Mouse (Mus musculus) thymus, postnatal 25 days (tissue): ENCODE results near the gene Soga1.

Source experiments
- DNase-seq: peaks from one replicate; pipeline ENCODE4 v3.0.0; 2022

Gene Soga1

DNA sequence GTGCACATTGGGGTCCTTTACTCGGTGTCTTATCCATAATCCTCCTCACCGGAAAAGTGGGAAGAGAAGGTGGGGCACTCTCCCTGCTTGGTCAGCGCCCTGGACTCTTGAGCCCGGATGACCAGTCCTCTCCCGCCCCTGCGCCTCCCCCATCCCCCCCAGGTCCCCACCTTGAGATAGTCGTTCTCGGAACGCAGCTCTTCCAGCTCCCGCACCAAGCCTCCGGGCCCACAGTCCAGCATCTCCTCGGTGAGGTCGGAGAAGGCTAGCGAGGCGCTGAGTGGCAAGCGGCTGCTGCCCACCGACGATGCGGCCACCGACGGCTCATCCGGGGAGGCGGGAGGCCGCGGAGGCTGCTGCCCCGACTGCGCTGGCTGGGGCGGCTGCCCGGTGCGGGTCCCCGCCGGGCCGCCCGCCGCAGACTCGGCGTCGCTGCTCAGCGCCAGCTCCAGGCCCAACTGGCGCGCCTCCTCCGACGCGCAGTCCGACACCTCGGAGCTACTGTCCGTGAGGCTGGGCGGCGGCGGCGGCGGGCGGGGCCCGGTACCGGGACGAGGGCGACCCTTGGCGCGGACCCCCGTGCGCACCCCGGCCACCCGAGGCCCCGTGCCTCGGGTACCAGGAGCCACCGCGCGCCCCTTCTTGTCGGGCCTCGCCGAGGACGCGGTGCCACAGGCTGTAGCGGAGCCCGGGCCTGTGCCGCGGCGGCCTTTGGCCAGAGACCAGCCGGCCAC is 828 bp downstream of the Soga1 start:
- DNase-seq: peak; percentile 16

GRCm38 (mm10) chr2:157077641-157078058 is 1.4 kb downstream of the Soga1 start:
- no peak for DNase-seq

DNA sequence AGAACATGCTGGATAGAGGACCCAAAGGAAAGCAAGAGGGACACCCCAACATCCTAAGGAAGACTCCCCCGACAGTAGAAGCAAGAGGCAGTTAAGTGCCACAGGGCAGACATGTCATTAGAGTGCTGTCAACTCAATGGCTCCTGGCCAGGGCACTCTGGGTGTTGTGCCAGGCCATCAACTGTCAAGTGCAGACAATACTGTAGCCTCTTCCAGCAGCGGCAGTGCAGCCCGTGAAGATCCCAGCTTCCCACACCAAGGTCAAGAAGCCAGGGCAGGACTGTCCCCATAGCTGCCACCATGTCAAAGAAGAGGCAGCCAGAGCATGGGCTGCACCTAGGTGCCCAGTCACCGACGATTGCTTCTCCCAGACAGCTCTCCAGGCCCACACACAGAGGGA is 1.9 kb downstream of the Soga1 start:
- DNase-seq: no peak

DNA sequence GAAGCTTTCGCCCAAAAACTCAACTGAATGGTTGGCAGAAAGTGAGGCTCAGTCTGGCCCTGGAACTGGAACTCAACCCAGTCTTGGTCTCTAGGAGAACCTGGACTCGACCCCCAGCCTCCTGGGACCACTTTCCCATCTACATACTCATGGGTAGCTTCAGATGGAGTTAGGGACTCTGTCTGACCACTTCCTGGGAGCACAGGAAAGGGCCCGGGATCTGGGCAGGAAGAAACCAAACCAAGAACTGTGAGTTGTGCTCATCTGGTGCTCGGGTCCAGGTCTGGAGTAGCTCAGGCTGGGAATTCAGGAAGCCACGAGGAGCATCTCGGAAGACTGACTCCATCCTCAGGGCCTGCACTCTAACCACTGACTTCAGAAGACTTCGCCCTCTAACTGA is 2.5 kb downstream of the Soga1 start:
- no peak for DNase-seq

- DNase-seq: no peak
Observed at GRCm38 (mm10) chr2:157075685-157076084, 3.4 kb downstream of the Soga1 start.

GRCm38 (mm10) chr2:157075226-157075625 is 3.8 kb downstream of the Soga1 start:
- no peak for DNase-seq

DNA sequence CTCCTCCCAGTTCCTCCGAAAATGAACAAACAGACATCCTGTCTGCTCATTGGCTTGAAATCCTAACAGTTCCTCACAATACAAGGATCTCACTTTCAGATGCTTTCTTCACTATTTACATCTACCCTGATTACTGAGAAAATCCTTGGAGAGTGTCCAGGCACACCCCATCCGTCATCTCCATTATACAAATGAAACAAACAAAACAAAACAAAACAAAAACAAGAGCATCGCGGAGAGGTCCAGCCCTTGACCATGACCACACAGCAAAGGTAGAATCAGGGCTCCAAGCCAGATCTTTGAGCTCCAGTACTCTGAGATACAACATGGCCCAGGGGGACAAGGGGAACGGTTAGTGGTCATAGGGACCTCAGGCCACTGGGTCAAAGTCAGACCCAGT is 4.3 kb downstream of the Soga1 start:
- no peak for DNase-seq

DNA sequence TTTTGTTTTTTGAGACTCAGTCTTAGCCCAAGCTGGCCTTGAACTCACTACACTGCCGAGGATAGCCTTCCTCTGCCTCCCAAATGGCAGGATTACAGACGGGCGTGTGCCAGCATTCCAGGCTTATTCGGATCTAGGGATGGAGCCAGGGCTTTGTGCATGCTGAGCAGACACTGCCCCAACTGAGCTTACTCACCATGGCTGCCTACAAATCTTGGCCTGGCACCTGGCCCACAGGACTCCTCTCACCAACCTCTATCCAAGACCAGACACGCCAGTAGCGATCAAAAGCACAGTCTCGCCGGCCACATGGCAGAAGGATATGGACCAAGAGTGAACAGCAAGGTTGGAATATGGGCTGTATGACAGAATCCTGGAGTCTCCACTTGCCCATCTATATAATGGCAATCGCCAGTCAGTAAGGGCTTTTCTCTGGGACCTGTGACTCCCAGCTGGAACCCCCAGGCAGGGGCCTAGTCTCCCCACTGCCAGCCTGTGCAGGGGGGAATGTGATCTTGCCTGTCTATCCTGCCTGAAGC is 4.8 kb downstream of the Soga1 start:
- no peak for DNase-seq

- DNase-seq: no peak
Observed at GRCm38 (mm10) chr2:157073378-157074052, 5.5 kb downstream of the Soga1 start.

DNA sequence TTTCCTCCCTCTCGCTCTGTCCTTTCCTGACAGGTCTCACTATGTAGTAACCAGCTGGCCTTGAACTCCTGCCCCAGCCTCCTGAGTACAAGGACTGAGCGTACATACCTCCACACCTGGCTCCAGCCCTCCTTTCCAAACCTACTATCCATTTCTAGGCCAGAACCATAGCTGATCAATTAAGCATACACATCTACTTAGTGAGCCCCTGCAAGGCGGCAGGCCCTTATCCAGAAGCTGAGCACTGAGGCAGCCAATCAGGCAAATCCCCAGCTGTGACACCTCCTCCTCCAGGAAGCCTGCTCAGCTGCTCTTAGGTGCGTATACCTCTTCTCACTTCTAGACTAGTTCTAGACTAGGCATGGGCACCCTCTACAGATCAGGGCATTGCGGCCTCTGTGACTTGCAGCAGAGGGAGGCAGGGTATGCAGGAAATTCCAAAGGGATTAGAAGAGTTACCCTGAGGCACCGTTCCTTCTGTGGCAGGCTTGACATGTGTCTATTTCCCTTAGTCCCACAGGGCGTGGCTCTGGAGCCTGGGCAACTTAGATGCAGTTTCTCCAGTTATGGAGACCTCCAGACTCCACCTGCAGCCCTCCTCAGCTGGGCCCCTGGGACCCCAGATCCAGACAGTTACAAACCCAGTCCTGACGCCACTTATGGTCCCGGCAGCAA is 6.6 kb downstream of the Soga1 start:
- DNase-seq: no peak

GRCm38 (mm10) chr2:157071556-157071955 is 7.5 kb downstream of the Soga1 start:
- DNase-seq: peak; percentile 30

- DNase-seq: no peak
Observed at GRCm38 (mm10) chr2:157070365-157070764, 8.7 kb downstream of the Soga1 start.

DNA sequence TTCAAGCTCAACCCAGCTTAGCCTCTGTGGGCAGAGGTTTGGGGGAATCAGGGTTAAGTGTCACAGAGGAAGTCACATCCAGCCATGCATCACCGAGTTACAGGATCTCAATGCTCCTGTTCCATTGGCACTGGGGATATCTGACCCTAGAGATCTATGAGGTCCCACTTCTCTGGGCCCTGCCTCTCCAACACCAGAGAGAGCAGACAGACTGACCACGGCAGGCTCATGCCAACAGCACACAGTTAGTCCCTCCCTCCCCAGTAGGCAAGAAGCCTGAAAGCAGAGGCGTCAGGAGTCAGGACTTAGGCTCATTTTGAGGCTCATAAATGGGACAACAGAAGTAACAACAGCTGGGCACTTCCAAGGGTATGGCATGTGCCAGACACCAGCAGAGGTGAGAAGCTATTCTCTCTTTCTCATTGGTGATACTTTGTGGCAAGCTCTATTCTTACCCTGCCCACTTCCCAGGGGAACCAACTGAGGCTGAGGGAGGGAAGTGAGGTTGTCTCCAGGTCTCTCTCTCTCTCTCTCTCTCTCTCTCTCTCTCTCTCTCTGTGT is 9.2 kb downstream of the Soga1 start:
- no peak for DNase-seq

DNA sequence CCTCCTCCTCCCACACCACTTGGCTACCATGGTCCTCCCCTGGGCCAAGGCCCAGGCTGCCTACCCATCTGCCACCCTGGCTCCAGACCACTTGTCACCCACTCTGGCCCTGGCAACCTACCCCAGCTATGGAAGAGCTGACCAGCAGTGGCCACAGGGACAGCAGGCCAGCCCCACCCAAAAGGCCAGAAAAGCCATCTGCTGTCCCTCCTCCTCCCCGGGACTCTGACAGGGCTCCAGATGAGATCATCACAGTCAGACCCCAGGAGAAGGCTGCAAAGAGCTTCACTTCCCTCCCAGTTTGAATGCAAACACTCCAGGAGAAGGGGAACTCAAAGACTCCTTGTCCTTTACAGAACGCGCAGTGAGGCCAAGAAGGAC is 9.7 kb downstream of the Soga1 start:
- no peak for DNase-seq

DNA sequence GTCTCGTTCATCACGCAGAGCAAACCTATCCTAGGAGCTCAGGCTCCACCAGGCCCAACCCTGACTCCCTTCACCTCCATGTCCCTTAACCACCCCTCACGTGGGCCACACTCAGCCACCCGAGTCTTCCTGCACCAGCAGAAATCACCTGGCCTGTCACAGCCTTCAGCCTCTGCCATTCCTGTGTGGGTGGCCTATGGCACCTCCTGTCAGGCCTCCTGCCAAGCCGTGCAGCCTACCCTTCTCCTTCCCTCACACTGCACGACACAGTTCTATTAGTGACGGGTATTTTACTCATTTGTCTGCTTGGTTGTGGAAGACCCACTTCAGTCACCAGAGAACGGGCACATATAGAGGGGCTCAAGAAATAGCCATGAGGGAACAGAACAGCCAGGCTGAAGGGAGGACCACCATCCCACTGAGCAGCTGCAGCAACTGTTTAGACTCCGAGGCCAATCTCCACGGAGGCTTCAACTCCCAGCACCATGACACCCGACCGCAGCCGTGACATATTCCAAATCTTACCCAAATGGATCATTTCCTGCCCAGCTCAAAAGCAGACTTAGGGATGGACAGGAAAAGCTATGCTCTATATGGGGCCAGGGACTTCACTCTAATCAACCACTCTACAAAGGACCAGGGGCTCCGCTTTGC is 10.2 kb downstream of the Soga1 start:
- no peak for DNase-seq

GRCm38 (mm10) chr2:157066731-157067430 is 12.2 kb downstream of the Soga1 start:
- no peak for DNase-seq

GRCm38 (mm10) chr2:157065879-157066226 is 13.2 kb downstream of the Soga1 start:
- no peak for DNase-seq

DNA sequence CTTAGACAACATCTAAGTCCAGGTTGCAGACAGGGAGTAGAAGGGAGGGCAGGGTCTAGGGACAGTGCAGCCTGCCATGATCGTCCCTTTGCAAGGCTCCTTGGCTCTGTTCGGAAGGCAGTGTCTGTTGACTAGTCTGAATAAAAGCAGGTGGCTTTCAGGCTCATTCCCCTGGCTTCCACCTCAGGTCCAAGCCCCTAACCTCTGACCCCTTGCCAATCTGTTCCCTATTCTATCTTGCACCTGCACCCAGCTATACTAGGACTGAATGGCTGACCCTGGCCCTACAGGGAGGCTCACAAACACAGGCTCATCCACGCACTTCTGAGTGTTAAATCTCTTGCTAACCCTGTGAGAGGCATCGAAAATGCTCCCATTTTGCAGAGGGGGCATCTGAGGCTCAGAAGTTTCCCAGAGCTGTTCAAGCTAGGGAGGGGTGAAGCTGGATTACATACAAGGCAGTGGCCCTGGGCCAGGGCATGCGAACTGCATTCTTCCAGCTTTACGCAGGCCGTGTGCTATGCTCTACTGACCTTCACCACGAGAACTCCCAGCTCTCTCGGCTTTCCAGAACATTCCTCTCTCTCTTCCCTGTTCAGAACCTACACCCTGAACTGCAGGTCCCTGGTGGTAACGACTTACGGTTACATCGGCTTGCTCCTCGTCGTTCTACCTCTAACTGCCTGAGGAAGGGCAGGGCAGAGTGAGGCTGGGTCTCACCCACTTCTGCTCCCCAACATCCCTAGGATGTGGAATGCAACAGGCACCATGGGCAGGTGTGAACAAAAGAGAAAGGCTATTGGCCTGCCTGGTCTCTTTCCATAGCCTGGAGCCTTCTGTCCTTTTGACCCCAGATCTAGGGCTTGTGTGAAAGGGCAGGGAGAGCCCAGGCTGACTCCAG is 13.8 kb downstream of the Soga1 start:
- DNase-seq: no peak

DNA sequence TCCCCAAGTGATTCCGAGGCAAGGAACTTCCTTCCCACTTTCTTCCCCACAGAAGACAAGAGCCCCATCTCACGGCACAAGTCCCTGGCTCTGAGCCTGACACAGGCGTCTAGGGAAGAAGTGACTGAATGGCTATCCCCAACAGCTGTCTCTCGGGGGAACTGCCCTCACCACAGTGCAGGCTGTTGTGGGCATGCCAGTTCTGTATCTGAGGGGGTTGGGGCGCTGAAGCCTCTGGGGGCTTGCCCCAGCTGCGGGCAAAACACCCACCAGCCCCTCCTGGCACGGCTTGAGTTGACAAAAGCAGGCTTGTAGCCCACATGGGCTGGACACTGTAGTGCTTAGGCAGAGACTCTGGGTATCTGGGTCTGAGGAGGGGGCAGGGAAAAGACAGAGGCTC is 14.9 kb downstream of the Soga1 start:
- no peak for DNase-seq

DNA sequence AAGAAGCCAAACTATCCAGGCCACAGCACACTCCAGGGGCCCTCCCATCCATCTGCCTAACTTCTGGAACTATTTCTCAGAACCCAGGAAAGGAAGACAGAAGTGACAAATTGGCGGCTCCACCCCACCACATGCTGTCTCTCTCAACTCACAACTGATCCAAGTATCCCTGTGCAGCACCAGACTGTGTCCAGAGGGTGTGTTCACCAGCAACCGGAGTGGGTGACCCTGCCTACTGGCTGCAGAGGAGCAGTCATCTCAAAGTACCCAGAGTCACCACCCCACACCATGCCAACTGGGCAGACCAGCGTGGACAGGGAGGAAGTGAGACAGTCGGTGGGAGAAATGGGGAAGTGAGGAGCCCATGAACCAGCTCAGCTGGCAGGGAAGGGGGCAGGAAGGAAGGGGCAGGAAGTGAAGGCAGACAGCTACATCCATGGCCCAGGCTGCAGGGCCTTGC is 15.8 kb downstream of the Soga1 start:
- peak; percentile 12 for DNase-seq
